ENCODE assay signal across 31 mouse cellular contexts in genomic region chr14:8108976-8109375, GRCm38 (mm10). TPM values are rescaled to one million over a fixed set of nuclear protein-coding genes. Genes with fewer than 3 reads are reported as not detected.
DNase-seq lines count a peak whose midpoint lies in the region; ATAC-seq and TF ChIP-seq lines count a peak whose summit lies in the region.
"Had no signal": no experiment of that assay in that cellular context is flagged by ENCODE, and none has a peak within 500 bp of the region (broad histone marks: within the 10 kb centered on the region; RNA-seq: fewer than 3 reads in every experiment).

No protein-coding gene starts in this region.

- peaks cover 8% of the 10 kb centered on the region for H3K36me3 ChIP-seq in spleen, adult 2 months (ENCODE audit: control insufficient read depth, insufficient read depth, low read length)
- H3K36me3 ChIP-seq in intestine, postnatal 0 days (ENCODE audit: control insufficient read depth, insufficient read depth) = 0 out of 2 replicates have a peak, but pooled peaks cover 5% of the 10 kb centered on the region
- H3K36me3 ChIP-seq: embryonic facial prominence, embryonic 10.5 days; forebrain, embryonic 12.5 days; forebrain, embryonic 15.5 days; heart, embryonic 15.5 days had no signal

- intact Hi-C loops in heart, postnatal 25 days (cut with DNase I) = no loop called here

- peak; percentile 70 for ATAC-seq in intestine, postnatal 0 days
- ATAC-seq: forebrain, embryonic 15.5 days; hindbrain, postnatal 0 days had no signal

- peaks cover 28% of the 10 kb centered on the region for H3K4me1 ChIP-seq in spleen, adult 2 months (ENCODE audit: control insufficient read depth, insufficient read depth, insufficient read length)
- peaks cover 28% of the 10 kb centered on the region for H3K4me1 ChIP-seq in bone marrow macrophage, adult 2 months (ENCODE audit: control insufficient read depth, insufficient read depth, low read length)
- peaks cover 3% of the 10 kb centered on the region; the same call in 1 of the 2 replicates for H3K4me1 ChIP-seq in intestine, postnatal 0 days (replicated peaks; ENCODE audit: control insufficient read depth, insufficient read depth, low read length)
- H3K4me1 ChIP-seq: embryonic facial prominence, embryonic 10.5 days; embryonic facial prominence, embryonic 13.5 days; forebrain, embryonic 12.5 days; forebrain, embryonic 15.5 days; heart, embryonic 15.5 days had no signal

- WGBS in spleen, adult 2 months = 86% methylated on average over 1 of the region's 1 CpGs
- 32% methylated on average over 1 of the region's 1 CpGs for WGBS in intestine, postnatal 0 days

- H3K9ac ChIP-seq in intestine, postnatal 0 days (ENCODE audit: low read depth, low read length) = no peak overlapping the region
- H3K9ac ChIP-seq: embryonic facial prominence, embryonic 13.5 days; forebrain, embryonic 12.5 days; forebrain, embryonic 15.5 days; heart, embryonic 12.5 days; heart, embryonic 15.5 days; hindbrain, embryonic 14.5 days had no signal

- no peak for DNase-seq in spleen, adult 2 months (ENCODE audit: low read depth in 1 of 2, low spot score in 2 of 2)
- no peak for DNase-seq in spleen, postnatal 4 days (ENCODE audit: low spot score in 2 of 2)
- DNase-seq in right cerebral cortex, postnatal 14 days = no peak
- no peak for DNase-seq in testis, postnatal 10 days (ENCODE audit: low spot score)
- no peak for DNase-seq in kidney, postnatal 25 days
- no peak for DNase-seq in heart, postnatal 25 days (ENCODE audit: low spot score)
- DNase-seq: adrenal gland, postnatal 10 days; adrenal gland, postnatal 36 days; B cell, adult 2 months; cerebellum, adult 11 months; cerebellum, adult 2 months; cerebellum, adult 9-11 months; cerebellum, postnatal 25 days; embryo, embryonic 11 days; gastrocnemius, postnatal 25 days; heart, adult 18-20 months; heart, postnatal 10 days; heart, postnatal 4 days had no signal

- no peaks in the 10 kb centered on the region for H3K27me3 ChIP-seq in spleen, adult 2 months (ENCODE audit: control insufficient read depth, insufficient read depth, low read length)
- no peaks in the 10 kb centered on the region for H3K27me3 ChIP-seq in intestine, postnatal 0 days (replicated peaks; ENCODE audit: control insufficient read depth, insufficient read depth, low read length)
- H3K27me3 ChIP-seq: CH12.LX; embryonic facial prominence, embryonic 13.5 days; forebrain, embryonic 12.5 days; forebrain, embryonic 15.5 days; heart, embryonic 12.5 days; heart, embryonic 15.5 days had no signal

- H3K4me3 ChIP-seq in spleen, adult 2 months (ENCODE audit: extremely low read depth, insufficient read depth, insufficient read length) = no peak overlapping the region
- no peak overlapping the region for H3K4me3 ChIP-seq in bone marrow macrophage, adult 2 months (ENCODE audit: insufficient read depth, low read length)
- H3K4me3 ChIP-seq in intestine, postnatal 0 days (ENCODE audit: low read depth, low read length) = no peak overlapping the region
- H3K4me3 ChIP-seq: embryonic facial prominence, embryonic 10.5 days; embryonic facial prominence, embryonic 13.5 days; erythroblast, embryonic 14.5 days; forebrain, embryonic 12.5 days; forebrain, embryonic 15.5 days; heart, embryonic 12.5 days; heart, embryonic 15.5 days had no signal

- no peak overlapping the region for H3K4me2 ChIP-seq in intestine, postnatal 0 days (replicated peaks; ENCODE audit: low read depth)
- H3K4me2 ChIP-seq: embryonic facial prominence, embryonic 13.5 days; forebrain, embryonic 12.5 days; forebrain, embryonic 15.5 days; heart, embryonic 12.5 days; heart, embryonic 15.5 days; hindbrain, embryonic 14.5 days had no signal

- TF ChIP-seq POLR2A in spleen, adult 2 months (IDR thresholded peaks at IDR 0.05; ENCODE audit: low read depth, low read length) = no peak
- TF ChIP-seq POLR2A in bone marrow macrophage, adult 2 months (IDR thresholded peaks at IDR 0.05; ENCODE audit: borderline replicate concordance, low read depth, low read length) = no peak

- H3K27ac ChIP-seq in spleen, adult 2 months (ENCODE audit: insufficient read depth, low read length) = peak overlapping the region; percentile 68; the same call in 1 of the 2 replicates
- peak overlapping the region; percentile 66 for H3K27ac ChIP-seq in bone marrow macrophage, adult 2 months (ENCODE audit: insufficient read depth, low read depth, low read length)
- H3K27ac ChIP-seq in intestine, postnatal 0 days (ENCODE audit: low read depth, low read length) = peak overlapping the region; percentile 67
- H3K27ac ChIP-seq: embryonic facial prominence, embryonic 10.5 days; embryonic facial prominence, embryonic 13.5 days; forebrain, embryonic 12.5 days; forebrain, embryonic 15.5 days; heart, embryonic 15.5 days; hindbrain, embryonic 14.5 days; hindbrain, postnatal 0 days had no signal

- TF ChIP-seq CTCF in spleen, adult 2 months (IDR thresholded peaks at IDR 0.05; ENCODE audit: extremely low read depth, insufficient read depth, insufficient read length, insufficient replicate concordance) = no peak
- no peak for TF ChIP-seq CTCF in bone marrow macrophage, adult 2 months (IDR thresholded peaks at IDR 0.05; ENCODE audit: low read depth, low read length)
- TF ChIP-seq CTCF in intestine, postnatal 0 days (IDR thresholded peaks at IDR 0.05; ENCODE audit: low read depth) = no peak

- no peaks in the 10 kb centered on the region for H3K9me3 ChIP-seq in intestine, postnatal 0 days (ENCODE audit: control insufficient read depth)
- H3K9me3 ChIP-seq: embryonic facial prominence, embryonic 10.5 days; embryonic facial prominence, embryonic 13.5 days; forebrain, embryonic 12.5 days; forebrain, embryonic 15.5 days; G1E; heart, embryonic 12.5 days; heart, embryonic 15.5 days had no signal

RNA-seq across cellular contexts. Expression of gene Pxk, which starts 11.0 kb away (rescaled TPM):
- 42.5 and 46.2 TPM in 2 replicates for polyA plus RNA-seq in spleen, adult 2 months (2012; rRNA removed)
- 41.8 and 45.3 TPM in 2 replicates for polyA plus RNA-seq in bone marrow macrophage, adult 2 months (2012; ENCODE audit: insufficient read depth, insufficient read length, missing spikeins)
- 59.2 and 62.0 TPM in 2 replicates for polyA plus RNA-seq in intestine, postnatal 0 days (2015; fragmentation: Nextera tagmentation; extraction: Ambion mirVana)
- total RNA-seq in heart, postnatal 25 days (2021) = 10 to 100 TPM; 20.0 to 23.2 TPM

RNA-seq across cellular contexts. Expression of gene Rpp14, which starts 28.8 kb away (rescaled TPM):
- polyA plus RNA-seq in spleen, adult 2 months (2012; rRNA removed) = 3.0 and 4.7 TPM in 2 replicates
- polyA plus RNA-seq in bone marrow macrophage, adult 2 months (2012; ENCODE audit: insufficient read depth, insufficient read length, missing spikeins) = 13.3 and 20.1 TPM in 2 replicates
- 34.0 and 34.3 TPM in 2 replicates for polyA plus RNA-seq in intestine, postnatal 0 days (2015; fragmentation: Nextera tagmentation; extraction: Ambion mirVana)
- 10 to 100 TPM; 19.0 to 23.8 TPM for total RNA-seq in heart, postnatal 25 days (2021)
